Mouse (Mus musculus) heart, postnatal 36 days (tissue): ENCODE measurements at regions not wholly inside any gene's neighbourhood (a gene's known extent, or its start where the extent isn't known, plus 50 kb on each side); places are given as distances from the start of the nearest gene placed in this dataset.
A peak's percentile ranks its signal among the peaks of the same experiment; 100 is the strongest.

Source experiments
- DNase-seq, 2 experiments: peaks; one replicate each; pipeline ENCODE4 v3.0.0; 2021 to 2022
- intact Hi-C: fragments of 180-260 bp; cut with DNase I; formaldehyde crosslinking; loops from one replicate; pipeline ENCODE4 v1.15.1; 2025

DNA sequence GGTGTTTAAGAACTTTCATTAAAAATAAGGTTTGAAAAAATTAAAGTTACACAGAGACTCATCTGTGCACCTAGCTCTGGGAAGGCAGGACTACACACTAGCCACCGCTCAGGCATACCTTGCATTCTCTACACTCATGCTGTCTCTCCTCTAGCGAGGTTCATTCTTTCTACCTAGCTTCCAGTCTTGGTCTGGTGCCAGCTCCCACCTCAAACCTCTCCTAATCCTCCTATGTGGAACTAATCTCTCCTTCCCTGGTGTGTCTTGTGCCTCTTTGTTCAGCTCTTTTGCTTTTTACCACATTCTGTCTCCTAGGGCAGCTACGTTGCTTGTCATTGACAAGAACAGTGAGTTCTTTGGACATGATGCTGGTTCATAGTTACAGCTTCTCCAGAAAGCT, 146.5 kb upstream of the Tut7 start:
- intact Hi-C loops, result no loop called here
- no peak for DNase-seq

DNA sequence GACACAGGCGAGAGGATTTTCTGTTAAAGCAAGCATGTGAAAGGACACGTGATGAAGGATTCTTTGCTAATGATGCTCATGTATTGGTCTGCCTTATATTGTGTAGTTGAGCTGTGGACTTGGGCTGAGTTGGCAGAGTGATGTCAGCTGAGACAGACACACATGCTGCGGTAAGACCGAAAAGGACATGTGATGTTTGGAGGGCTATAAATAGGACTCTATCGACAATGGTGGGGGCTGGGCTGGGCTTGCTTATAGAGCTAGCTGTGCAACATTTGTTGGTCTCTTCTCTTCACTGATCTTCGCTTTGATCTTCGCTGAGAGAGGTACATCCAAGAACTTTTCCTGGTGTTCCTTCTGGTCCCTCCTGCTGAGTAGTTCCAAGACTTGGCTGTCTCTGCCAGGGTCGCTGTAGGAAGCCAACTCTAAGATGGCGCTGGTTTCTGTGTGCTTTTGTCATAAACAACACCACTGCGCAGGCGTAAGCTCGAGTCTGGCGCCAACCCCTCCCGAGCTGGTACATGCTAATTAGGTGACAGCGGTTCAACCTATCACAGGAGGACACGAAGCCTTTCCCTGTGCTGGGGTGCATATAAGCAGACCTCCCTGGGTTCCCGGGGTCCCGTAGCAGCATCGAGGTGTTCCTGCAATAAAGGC, 145.8 kb upstream of the Tut7 start:
- no peak for DNase-seq

DNA sequence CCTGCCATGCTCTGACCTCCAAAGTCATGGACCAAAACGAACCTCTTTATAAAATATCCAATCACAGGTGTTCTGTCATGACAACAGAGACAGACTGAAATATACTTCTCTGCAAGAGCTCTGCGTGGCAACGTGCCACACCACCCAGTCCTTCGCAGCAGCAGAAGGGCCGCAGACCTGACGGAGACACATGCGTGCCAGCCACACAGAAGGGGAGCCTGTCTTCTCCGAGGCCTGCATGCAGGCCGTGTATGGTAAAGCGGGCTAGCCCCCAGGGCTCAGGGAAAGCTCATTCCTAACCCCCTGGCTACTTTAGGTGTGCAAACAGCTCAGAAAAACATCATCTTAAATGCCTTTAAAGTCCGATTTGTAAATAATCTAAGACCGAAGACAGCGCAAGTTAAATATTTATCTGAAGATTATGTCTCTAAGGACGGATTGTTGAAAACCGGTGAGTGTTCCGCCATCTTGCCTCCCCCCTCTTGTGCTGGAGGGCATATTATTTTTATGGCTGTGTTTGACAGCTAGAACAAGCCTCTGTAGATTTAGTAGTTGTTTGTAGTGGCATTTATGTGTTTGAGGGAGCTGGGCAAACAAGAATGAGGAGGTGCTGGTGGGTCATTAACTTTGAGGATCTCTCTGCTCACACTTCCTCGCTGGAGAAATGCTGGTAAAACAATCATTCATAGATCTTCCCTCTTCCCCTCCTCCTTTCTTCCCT, 143.7 kb upstream of the Tut7 start:
- intact Hi-C loops, result no loop called here
- no peak for DNase-seq

More for the DNA sequence above, 145.8 kb upstream of the Tut7 start:
- intact Hi-C loops, result no loop called here

DNA sequence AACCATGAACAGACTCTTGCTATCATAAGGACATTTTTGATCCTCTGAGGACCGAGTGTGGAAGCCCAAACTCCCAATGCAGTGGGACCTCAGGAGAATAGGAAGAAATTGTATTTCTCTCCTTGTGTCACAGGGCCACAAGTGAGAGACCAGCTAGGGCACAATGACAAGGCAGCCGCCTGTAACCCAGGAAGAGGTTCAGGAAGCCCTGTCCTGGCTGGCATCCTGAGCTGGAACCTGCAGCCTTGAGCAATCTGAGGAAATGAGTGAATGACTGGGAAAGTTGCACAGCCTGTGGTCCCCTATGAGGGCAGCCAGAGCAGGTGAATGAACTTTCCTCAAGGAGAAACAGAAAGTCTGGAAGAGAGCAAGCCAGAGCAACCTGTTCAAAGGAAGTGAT, 142.0 kb upstream of the Tut7 start:
- intact Hi-C loops, result no loop called here
- no peak for DNase-seq

DNA sequence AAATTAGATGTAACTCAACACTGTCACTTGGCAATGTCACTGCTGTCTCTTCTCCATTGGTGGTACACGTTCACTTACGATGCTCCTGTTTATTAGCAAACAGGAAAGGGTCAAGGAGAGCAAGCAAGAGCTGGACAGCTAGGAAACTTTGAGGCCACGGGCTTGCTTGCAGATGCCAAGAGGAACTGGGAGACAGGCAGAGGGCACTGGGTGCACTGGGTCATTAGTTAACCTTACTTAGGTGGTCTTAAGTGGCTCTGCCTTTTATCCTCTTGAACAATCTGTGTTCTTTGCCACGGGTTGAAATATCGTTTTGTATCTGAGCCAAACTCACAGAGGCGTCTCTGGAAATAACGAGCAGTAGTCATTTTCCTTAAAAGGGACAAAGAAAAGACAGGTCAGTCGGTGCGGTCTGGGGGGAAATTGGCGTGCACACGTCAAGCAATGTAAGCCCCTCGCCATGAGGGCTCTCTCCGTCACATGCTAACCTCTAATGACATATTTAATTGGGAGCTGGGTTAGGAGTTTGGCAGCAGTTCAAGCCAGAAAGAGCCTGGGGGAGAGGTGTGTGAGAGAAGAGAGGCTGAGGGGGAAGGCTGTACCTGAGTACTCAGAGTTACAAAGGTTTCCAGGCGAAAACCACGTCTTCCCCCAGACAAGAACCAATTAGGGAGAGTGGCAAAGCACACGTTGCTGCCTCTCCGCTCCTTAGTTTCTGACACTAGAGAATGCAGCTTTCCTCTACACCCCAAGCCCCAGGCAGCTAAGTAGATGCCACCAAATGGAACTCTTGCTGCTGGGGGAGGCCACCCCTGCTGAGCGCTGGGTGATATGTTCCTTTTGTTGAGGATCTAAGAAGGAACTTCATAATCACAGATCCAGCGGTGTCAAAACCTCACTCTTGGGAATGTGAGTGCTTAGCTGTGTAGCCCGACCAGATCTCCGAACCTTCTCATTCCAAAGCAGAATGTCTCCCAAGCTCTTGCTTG, 140.0 kb upstream of the Tut7 start:
- intact Hi-C loops, result no loop called here
- DNase-seq, result no peak

DNA sequence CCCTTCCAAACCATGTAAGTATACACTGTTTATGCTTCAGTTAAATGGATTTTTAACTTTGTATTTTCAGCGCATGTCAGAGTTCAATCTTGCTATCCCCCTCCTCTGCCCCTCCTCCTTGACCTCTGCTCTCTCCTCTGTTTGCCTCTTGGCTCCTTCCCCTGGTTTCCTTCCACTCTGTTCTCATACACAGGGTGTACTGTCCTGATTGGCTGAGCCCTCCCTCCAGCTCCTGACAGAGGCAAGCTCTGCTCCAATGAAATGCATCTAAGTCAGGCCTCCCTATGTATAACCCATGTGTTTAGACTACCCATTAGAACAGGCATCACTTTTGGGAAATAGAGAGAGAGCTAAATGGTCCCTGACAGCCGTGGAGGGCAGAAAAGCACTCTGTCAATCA, 133.5 kb upstream of the Tut7 start:
- intact Hi-C loops, result no loop called here
- DNase-seq, result no peak

DNA sequence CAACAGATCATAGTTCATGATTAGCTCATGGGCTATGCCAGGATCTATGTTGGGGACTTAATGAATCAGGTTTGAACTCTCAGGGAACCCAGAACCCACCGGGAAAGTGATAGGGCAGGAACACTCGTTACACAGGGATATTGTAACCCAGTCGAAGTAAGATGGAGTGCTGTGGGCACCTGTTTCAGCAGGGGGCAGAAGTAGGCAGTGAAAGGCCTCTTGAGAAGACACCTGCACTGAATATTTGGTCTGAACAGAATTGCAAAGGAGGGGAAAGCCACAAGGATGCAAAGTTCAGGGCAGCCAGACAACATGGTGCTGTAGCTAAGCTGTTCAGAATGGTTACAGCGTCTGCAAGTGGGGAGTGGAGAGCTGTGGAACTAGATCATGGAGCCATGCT, 129.9 kb upstream of the Tut7 start:
- DNase-seq, result no peak
- intact Hi-C loops, result loop anchor here (5.0 kb wide), 2 partner anchors 224 to 514 kb away; partner anchors contain the start of gene Gas1

DNA sequence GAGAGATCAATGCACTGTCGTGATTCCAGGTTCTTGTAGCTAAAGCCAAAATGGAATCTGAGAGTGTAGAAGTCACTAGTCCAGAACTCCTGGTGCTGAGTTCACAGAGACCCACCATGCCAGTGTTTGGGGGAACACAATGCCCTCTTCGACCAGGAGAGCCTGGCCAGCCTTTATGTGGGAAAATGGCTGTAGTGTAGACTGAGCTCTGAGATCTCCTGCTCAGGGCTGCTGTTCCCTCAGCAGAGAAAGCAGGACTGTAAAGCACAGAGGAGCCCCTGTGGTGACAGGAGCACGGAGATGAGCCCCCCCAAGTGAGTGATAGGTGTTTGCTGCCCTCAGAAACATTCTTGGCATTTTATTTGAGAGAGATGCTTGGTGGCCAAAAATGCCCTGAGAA, 129.2 kb upstream of the Tut7 start:
- DNase-seq, result no peak
- intact Hi-C loops, result loop anchor here (5.0 kb wide), 2 partner anchors 225 to 515 kb away; partner anchors contain the start of gene Gas1

DNA sequence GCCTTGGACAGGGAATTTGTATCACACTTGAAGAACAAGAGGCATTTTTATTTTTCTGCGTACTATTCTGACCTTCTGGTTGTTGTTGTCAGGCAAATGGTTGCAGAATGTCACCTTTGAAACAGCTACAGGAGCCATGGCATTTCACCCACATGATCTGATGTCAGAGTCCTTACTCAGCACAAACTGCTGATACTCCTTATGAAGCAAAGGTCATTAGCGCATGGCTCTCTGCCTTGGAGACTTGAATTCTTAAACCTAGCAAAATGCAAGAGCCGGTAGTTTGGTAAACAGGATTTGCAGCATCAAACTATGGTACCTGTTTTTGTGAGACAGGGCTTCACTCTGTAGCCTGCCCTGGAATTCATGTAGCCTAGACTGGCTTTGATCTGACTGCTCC, 127.3 kb upstream of the Tut7 start:
- intact Hi-C loops, result loop anchor here (5.0 kb wide), 2 partner anchors 227 to 517 kb away; partner anchors contain the start of gene Gas1
- no peak for DNase-seq

DNA sequence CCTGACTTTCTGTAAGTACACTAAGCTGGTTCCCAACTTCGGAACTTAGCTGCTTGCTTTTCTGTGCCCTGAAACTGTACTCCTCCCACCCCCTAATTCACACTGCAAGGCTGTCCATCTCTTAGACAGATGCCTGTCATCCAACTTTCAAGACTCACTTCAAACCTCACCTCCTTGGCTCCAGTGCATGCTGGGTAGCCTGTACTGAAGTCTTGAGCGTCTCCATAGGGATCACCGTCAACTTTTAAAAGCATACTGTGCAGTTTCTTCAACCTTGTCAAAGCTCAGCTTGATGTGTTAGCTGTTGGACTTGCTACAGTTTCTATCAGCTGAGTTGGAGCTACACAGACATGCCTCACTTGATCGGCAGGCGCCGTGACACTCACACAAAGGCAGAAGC, 126.5 kb upstream of the Tut7 start:
- intact Hi-C loops, result no loop called here
- no peak for DNase-seq

DNA sequence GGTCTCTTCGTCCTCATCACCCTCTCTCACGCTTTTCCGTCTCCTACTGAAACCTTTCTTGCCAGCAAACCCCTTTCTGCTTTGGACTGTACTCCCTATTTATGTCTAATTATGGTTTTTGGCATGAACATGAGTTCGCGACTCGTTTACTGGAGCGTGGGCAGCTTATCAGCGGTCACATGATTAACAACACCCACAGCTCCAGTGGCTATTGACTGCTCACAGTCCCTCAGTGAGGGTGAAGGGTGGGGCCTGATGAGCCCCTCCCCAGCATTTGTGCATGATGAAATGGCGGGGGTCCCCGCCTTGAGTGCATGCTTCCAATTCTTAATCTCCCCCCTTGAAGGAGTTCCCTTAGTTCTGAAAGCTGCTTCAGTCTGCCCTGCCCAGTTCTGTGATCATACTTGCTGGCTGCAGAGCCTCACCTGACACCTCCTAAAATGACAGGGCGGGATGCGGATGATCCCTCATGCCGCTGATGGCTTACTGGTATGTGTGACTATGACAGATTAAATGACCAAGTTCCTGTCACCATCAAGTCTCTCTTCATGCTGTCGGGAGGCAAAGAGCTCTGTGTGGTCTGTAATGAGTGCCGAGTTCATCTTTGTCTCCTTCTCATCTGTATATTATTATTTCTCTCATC, 125.7 kb upstream of the Tut7 start:
- DNase-seq, result peak; percentile 15 to 26
- intact Hi-C loops, result no loop called here

DNA sequence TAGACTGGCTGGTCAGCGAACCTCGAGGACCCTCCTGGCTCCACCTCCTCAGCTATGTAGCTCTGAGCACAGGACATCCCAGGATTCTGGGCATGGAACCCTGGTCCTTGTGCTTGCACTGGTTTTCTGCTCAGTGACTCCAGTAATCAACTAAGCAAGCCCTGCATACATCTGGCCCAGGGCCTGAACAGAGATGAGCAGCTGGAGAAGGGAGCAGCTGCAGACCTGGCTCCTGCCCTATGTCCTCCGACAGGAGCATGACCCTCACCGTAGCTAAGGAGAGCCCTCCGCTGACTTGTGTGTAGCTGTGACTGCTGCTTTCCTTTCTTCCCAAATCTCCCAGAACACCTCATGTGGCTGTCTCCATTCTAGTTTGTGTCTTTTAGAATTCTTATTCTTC, 124.5 kb upstream of the Tut7 start:
- no peak for DNase-seq
- intact Hi-C loops, result no loop called here

DNA sequence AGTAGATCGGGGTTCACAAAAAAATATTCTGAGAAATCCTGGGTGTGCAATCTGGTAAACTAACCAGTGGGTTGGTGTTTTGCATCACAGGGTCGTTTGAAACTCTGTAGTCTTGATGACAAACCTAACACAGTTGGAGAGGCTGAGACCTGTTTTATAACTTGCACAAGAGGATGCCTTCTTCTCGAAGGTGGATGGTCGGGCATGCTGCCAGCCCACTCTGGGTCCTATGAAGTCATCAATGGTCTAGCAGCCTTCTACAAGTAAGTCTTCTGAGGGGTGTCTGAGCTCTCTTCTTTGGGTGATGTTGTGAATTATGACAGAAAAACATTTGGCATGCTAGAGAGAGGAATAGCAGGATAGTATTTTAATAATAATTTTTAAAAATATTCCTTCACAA, 123.6 kb upstream of the Tut7 start:
- intact Hi-C loops, result no loop called here
- DNase-seq, result no peak

DNA sequence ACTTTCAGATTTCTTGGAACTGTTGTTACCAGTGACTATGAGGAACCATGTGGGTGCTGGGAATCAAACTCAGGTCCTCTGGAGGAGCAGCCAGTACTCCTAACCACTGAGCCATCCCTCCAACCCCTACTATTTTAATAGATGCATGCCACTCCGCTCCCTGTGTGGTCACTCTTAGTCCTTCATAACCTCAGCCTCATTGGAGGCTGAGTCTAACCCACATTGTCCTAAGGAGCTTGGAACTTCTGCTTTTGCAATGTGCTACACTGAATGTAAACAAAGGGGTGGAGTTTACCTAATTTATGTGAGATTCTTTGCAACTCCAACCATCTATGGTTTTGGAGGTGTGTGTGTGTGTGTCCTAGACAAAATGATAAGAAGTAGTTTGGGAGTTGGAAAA, 122.7 kb upstream of the Tut7 start:
- DNase-seq, result no peak
- intact Hi-C loops, result no loop called here

DNA sequence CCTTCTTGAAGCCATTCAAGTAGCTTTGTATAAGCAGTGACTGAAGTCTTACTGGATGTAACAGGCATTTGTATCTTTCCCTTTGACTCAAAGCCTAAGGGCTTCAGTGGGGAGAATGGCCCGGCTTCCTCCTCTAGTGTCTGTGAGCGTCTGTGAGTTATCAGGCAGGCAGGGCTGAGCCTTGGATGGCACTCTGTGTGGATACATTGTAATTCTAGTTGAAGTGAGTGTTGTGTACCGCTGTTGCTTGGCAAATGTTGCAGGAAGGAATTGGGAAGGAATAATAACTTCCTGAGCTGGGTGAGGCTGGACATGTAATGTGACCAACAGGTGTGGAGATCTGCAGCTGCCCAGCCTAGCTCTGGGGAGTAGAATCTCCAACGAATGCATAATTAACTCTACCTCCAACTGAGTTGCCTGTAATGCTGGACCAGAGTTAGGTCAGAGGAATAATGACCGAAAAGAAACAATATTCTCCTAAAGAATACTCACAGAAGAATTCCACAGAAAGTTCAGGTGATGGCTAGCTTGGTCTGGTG, 120.7 kb upstream of the Tut7 start:
- DNase-seq, result no peak
- intact Hi-C loops, result no loop called here

DNA sequence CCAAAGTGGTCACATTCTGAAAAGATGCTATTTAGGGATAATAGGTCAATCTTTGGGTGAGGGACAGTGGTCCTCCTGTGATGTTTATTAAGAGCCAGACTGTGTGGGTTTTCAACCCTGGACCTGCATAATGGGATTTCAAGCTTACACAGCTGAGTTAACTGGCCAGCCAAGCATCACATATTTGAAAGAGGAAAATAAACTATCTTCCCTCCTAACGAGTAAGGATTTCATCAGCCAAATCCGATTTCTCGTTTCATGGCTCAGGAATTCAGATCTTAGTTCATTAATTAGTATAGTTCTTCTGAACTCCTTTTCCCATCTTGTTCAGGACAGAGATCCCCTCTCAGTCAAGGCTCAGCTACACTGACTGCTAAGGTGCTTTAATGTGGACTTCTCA, 120.1 kb upstream of the Tut7 start:
- DNase-seq, result no peak
- intact Hi-C loops, result no loop called here

DNA sequence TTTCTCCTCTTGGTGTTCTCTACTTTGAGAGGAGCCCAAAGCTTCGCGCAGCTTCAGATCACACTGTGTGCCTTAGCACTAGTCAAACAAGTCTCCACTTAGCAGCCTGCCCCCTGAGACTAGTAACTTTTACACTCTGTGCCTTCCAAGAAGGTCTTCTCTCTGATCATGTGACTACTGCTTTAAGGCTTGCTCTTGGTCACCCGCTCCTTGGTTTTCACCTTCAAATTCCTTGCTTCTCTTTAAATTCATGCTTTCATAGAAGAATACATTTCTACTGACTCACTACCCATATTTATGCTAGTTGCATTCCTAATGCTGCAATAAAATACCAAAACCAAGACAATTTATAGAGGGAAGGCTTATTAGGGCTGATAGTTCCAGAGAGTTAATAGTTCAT, 118.6 kb upstream of the Tut7 start:
- DNase-seq, result no peak
- intact Hi-C loops, result no loop called here

DNA sequence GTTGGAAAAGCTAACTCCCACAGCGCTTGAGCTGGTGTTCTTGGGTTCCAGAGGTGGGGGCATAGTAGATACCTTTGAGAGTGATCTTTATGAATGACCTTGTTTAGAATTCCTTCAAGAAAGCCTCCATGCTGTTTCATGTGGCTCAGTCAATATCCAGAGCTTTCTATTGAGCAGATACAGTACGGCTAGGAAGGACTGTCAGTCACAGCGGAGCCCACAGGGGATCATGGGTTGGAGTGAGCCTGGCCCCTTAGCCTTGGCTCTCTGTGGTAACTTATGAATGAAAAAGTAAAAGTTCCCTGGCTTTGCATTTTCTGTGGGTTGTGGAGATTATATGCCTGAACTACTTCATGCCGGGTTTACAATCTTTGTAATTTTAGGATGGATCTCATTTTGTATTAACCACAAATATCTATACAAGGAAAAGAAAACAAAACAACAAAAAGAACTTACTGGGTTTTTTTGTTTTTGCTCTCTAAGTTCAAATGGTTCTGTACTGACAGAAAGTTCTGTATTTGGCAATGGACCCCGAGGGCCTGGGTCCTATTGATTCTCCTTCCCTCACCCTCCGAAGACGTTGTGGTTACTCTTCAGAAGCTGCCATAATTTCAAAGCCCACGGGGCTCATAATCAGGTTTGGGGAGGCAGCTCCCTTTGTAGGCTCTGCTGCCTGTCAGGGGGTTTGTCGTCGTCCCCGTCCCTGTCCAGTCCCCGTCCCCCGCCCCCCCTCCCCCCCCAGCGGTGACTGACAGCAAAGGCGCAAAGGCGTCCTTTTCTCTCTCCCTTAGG, 117.7 kb upstream of the Tut7 start:
- intact Hi-C loops, result no loop called here
- DNase-seq, result no peak

DNA sequence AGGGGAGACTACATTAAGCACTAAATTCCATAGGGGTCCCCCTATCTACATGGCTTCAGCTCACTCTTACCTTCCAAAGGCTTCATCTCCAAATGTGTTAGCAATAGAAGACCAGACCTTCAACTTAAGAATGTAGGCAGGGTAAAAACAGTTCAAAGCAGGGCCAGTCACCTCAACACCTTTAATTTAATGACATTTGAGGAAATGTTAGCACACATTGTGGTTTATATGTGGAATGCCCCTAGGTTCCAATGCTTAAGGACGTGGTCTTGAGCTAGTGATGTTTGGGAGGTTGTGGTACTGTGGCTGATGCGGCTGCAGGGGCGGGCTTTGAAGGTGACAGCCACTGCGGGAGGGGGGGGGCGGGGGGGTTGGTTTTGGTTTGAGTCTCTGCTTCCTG, 116.9 kb upstream of the Tut7 start:
- no peak for DNase-seq
- intact Hi-C loops, result no loop called here

DNA sequence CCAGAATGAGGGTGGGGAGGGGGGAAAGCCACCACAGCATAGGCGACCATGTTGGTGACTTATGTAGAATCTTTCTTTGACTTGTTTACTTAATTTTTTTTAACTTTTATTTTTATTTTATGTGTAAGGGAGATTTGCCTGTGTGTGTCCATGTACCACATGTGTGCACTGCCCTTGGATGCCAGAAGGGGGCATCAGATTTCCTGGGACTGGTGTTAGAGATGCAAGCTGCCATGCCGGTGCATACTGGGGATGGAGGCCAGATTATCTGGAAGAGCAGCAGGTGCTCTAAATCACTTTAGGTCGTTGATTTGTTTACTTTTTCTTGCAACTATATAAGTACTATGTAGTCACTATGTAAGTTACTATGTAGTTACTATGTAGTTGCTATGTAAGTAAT, 114.2 kb upstream of the Tut7 start:
- DNase-seq, result no peak
- intact Hi-C loops, result no loop called here
